Mouse (Mus musculus) monocyte, adult 2 months (primary cell): ENCODE results near the gene Olfr1392.
"Not testable (repeated sequence)": the region's sequence is repeated elsewhere in the genome, so short reads cannot be mapped to it uniquely, and the experiment has no call there.

Experiments used
- DNase-seq, 2 experiments: peaks; one replicate each; pipeline ENCODE4 v3.0.0; 2022; ENCODE audit warnings: low spot score in 2 of 2, low read depth in 1 of 2

The Olfr1392 gene

DNA sequence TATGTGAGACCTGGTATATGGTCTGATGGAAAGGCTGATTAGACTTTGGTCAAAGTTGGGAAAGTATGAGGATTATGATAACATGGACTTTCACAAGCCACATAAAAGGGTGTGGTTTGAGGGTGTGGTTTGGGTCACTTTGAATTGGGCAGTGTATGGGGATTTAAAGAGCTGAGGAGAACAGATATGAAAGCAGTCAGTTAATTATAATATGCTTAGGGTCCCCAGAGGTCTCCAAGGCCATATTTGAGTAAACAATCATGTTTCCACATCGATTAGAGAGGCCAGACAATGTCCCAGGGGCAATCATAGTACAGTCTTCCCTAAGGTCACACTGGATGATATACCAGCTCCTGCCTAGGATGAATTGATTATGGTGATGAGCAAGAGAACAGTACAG lies at the start of gene Olfr1392:
Olfr1392 (plus strand) TSS at position 301 of the 400 bp plus-strand sequence.
- not testable (repeated sequence) for DNase-seq

DNA sequence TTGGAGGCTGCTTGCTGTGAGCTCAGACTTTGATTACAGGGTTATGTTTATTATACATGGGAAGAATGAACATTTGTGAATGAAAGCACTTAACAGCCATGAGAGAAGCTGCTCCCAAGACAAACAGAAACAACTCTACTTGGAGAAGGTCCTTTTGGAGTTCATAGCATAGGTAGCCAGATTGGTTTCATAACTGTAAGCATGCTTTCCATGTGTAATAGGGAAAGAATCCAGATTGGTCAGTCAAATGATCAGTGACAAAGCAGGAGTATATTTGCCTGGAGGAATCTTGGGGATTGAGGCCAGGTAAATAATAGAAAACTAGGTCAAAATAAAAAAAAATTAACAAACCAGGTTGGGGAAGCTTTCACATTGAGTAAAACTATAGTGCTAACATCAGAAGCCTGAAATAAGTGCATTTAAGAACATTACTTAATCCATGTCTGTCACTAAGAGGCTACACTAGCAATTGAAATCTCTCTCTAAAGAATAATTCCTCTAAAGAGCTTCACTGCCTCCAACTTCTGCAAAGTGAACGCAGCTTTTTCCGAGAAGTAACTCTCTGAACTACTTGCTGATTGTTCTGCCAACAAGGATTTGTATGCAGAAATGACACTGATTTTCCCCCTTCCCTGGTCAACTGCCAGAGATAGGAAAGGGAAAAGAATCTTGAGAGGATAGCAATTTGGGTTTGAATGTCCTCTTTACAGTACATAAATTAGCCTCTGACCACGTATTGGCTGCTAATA lies 49.4 kb upstream of the Olfr1392 start:
- DNase-seq = no peak

DNA sequence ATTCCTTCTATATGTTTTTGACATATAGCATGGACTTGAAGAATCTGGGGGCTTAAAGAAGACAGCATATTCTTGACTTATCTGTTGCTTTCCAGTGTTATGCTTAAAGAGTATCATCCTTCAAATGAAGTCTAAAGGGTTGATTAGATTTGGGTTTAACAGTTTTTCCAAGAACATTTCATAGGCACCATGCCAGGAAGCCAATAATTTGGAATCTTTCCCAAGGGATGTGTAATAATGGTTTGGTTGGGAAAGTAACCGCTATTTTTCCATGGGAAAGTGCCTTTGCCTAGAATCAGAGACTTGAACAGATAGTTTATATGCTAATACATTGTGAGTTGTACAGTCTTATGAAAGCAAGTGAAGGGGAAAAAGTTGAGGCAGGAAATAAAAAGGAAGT lies 48.2 kb upstream of the Olfr1392 start:
- DNase-seq = no peak

DNA sequence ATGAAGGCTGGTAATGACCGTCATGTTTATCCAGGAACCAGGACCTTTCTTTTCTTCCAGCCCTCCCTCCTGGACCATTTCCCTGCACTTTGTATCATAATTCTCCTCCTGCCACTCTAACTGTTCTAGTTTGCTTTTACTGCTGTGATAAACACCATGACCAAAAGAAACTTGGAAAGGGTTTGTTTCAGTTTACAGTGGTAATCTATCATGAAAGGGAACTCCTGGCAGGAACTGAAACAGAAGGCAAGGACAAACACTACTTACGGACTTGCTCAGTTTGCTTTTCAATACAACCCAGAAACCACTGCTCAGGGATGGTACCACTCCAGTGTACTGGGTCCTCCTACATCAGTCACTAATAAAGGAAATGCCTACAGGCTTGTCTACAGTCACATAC lies 47.5 kb upstream of the Olfr1392 start:
- no peak for DNase-seq

DNA sequence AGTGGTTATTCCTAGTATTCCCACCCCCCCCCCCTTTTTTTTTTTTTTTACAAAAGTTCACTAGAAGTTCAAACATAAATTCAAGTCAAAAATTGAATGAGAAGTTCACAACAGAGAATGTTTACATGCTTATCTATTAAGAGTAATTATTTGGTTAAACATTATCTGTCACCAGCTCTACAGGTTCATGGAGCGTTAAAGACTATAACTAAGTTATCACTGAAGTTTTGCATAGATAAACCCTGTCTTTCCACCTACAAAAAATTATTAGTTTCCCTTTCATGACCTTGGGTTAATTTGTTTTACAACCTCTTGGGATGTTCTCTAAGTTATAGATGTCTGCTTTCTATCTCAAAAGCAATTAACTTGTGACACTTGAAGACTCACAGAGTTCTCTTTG lies 44.8 kb upstream of the Olfr1392 start:
- DNase-seq = no peak

DNA sequence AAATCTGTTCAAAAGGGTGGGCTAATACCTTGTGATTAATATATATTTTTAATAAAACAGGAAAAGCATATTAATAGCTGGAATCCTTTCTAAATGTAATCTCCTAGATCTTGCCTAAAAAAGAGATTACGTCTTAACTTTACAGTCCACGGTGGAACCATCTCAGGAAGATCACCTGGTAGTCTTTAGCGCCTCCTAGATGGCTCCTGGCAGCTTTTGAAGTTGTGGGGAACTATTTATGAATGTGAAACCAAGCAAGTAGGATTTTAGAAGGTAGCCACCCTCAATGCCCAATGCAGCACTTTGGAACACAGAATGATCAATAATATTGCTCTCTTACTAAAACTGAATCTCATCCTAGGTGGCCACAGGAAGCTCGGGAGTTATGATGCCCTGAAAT lies 44.2 kb upstream of the Olfr1392 start:
- no peak for DNase-seq

DNA sequence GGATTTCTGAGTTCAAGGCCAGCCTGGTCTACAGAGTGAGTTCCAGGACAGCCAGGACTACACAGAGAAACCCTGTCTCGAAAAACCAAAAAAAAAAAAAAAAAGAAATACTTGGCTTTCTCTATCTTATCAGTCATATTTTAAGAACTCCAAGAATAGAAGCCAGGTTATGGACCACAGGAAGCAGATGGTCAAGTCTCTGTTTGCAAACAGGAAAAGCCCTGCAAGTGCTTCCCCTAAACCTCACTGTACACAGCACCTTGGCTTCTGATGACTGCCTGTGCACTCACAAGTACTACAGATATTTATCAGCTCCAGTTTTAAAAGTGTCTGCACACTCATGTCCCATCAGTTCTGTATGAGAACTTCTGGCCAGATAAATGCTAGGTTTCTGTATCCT lies 43.6 kb upstream of the Olfr1392 start:
- DNase-seq = no peak

DNA sequence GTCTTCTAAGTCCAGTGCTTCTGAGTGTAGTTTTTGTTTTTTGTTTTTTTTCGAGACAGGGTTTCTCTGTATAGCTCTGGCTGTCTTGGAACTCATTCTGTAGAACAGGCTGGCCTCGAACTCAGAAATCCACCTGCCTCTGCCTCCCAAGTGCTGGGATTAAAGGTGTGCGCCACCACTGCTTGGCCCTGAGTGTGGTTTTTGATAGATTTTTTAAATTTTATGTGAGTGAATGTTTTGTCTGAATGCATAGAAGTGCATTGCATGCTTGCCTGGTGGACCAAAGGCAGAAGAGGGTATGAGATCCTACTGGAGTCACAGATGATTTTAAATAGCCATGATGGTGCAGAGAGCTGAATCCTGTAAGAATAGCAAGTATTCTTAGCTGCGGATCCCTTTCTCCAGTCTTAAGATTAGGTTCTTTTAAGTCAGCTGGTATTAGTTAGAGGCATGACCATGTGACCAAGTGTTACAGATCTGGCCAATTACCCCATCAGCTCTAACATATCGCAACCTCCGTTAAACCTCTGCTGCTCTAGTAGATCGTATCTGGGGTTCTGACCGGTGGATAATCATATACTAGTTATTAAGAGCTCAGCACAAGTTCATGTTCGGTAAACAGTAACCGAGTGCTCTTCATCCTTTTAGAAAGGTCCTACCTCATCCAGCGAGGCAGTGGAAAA lies 42.0 kb upstream of the Olfr1392 start:
- DNase-seq = no peak

DNA sequence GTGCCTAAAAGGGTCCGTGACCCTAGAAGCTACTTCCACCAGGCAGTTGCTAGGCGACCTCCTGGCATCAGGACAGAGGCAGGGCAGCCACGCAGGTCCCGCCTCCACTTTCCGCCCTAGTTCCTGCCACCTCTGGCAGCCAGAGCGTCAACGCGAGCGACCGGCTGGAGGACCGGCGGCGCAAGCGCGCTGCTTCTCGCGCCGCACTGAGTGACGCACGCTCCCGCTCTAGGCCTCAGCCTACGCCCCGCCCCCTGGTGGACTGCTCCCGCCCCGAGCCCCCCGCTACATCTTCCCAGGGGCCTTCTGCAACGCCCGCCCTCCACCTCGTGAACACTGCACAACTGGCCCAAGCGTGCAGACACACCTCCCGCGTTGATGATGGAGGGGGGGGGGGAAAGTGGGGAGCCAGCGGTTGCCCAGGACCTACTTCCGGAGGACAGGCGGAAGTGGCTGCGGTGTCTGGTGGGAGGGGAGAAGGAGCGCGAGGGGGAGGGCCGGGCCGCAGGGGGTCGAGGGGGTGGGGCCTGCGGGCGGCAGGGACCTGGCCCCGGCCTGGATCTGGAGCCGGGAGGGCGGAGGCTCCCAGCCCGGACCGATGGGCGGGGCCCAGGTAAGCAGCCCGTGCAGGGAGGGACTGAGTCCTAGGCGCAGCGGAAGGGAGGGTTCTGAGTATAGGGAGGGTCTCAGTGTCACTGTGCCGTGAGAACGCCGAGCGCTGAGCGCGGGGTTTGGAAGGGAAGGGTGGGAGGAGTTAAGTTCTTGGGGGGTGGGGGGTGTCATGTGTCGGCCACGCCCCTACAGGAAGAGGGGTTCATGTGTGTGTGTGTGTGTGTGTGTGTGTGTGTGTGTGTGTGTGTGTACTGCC lies 41.1 kb upstream of the Olfr1392 start, which contains the start of gene Mgat1:
Mgat1 (plus strand) TSS at position 465 of the 868 bp plus-strand sequence.
- peak; percentile 80 to 82 for DNase-seq

DNA sequence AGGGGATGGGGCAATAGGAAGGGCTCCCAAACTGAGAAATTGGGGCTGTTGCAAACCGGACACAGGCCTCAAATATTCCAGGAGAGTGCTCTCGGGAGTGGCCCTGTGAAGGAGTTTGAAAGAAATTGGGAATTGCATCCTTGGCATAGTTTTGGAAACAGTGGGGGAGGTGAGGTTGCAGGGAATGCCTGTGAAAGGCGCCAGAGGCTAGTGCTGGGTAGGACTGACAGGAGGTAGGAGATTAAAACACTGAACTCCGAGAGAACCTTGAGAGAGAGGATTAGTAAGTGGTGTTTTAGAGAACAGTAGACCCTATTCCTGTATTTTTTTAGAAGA lies 40.5 kb upstream of the Olfr1392 start:
- DNase-seq = no peak

DNA sequence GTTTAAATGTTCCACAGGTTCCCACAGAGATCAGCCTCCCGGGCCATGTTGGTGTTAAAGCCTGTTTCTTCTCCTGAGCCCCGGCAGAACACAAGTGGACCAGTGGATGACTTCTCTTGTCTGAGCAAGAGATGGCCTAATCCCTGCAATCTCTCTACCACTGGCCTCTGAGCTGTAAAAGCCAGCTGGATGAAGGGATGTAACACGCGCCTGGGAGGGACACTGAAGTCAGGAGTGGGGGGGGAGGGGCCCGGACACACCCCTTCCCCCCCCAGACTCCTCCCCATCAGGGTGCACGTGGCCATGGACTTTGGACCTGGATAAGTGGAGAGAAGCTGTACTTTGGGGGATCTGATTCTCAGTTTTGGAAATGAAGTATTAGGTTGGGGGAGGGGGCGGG lies 39.9 kb upstream of the Olfr1392 start:
- DNase-seq = no peak

DNA sequence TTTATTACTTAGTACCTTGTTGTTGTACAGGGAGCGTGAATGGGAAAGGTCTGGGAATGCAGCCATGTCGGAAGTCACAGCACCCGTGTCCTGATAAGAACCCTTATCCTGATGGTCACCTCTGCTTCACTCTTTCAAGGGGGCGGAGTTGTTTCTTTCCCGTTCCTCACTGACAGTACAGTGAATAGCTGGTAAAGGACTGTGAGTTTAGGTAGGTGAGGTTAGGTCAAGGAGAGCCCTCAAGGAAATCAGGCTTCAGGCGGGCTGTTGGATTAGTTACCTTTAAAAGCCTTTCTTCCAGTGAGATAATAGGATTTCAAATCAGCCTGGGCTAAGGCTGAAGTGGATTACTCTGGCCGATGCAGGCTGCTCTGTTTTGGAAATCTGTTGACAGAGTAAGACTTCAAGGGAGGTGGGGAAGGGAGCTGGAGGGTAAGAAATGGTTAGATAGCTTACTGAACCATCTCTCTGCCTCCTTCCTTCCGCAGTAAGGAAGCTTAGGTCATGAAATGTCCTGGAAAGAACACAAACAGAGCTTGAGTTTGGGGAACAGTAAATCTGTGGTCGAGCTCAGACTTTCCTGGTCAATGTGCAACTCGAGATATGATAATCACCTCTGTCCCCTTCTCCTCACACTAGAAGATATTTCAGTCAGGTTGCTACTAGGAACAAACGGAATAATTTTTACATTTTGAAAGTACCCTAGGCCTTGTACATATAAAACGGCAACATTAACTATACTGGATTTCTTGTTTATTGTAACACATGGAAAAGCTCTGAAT lies 39.3 kb upstream of the Olfr1392 start:
- no peak for DNase-seq

DNA sequence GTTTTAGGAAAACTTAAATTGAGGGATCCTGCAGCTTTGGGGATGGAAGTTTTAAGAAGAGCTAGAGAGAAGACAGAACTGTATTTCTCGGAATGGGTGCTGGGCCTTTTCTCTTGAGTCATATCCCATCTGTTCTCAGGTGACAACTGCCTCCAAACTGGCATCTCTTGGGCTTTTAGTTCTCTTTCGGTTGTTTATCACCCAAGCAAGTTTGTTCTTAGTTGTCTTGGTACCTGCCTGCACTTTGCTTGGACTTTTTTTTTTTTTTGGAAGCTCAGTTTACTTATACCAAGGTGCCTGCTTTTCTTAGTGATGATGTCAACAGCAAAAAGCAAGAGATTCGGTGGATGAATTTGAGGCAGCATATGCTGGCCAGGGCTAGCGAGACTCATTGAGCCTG lies 38.6 kb upstream of the Olfr1392 start:
- DNase-seq = no peak

DNA sequence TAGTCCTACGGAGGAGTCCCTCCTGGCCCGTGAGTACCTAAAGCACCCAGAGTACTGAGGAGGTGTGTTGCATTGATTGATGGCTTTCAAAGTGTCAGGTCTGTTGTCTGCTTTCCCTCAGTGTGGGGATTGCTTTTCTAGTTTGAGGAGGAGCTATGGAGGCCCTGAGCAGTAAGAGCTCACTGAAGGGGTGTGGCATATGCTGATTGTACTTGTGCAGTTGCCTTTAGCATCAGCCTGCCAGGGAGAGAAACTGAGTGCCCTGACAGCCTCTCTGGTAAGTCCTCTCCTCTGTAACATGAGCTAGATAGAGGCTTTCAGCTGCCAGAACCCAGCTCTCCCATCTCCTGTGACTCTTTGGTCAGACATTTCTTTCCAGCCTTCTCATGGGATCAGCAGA lies 37.8 kb upstream of the Olfr1392 start:
- DNase-seq = no peak

DNA sequence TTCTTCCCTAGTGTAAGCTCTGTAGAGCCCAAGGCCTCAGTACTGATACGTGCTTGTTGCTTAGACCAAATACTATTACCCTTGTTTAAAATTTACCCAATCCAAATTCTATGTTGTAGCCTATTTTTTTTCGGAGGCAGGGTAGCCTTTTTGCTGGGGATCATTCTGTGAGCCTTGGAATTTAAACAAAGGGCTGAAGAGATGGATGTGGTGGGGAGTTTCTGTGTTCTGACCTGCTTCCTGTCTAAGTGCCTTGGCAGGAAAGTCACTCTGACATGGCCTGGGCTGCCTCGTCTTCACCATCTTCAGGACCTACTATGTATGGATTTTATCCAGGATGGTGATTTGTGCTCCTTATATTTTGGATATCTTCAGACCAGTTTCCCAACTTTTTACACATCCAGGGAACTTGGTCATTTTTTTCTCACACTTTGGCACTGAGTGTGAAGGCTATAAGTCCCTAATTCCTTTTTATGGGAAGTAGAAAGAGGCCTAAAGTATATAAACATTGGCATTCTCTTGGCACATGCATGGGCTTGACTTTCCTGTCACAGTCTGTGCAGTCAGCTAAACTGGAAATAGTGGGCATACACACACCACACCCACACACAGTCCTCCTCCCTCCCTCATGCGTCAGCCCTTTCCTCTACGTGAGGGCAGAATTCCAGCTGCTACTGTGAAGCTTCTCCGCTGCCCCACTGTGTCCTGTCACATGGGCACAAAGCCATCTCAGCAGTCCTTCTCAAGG lies 36.7 kb upstream of the Olfr1392 start:
- no peak for DNase-seq

DNA sequence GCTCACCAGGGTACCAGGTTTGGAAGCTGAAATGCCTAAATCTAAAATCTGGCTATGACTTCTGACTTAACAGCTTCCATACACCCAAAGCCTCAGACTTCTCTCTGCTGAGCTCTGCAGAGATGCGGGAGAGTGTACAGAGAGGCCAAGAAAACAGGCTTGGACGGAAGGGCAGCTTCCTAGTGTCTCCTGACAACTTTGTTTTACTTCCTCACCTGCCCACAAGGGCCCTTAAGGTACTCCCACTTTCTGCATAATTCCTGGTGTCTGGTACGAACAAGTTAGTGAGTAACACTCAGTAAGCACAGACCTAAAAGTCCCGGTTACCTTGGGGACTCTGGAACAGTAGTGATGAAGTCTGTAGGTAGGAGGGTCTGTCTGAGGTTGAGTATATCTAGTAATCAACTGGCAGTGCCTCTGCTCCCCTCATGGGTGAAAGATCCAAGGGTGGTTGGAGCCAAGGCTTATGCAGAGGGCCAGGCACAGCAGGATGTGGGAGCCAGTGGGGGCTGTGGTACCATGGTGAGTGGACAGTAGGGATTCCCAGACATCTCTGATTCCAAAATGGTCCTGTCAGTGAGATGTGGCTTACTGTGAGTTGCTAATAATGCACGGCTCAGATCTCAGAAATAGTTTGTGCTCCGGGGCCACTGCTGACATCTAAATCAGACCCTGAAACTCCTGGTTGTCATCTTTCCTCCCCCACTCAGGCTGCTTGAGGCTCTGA lies 35.9 kb upstream of the Olfr1392 start:
- DNase-seq = no peak

DNA sequence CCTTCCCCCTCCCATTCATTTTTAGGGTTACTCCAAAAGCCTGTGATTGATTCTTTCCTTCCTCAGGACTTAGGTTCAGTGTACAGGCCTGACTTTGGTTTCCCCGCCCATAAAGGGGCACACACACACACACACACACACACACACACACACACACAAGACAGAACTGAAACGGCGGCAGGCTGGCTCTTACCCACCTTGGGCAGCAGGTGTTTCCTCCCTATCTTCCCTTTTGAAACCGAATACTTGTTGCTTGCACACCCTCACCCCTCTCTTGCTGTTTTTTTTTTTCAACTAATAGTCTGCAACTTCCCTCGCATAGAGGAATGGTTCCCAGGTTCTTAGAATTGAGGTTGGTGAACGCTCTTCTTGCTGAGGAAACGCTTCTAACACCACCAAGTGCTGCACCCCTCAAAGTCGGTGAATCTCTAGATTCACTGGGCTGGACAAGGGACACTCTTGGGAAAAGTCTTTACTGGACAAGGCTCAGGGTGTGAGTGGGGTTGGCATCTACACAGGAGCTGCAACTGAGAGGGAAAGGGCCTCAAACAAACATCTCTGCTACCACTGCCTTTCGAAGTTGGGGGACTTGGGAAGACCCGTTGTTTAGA lies 35.2 kb upstream of the Olfr1392 start:
- DNase-seq = no peak

DNA sequence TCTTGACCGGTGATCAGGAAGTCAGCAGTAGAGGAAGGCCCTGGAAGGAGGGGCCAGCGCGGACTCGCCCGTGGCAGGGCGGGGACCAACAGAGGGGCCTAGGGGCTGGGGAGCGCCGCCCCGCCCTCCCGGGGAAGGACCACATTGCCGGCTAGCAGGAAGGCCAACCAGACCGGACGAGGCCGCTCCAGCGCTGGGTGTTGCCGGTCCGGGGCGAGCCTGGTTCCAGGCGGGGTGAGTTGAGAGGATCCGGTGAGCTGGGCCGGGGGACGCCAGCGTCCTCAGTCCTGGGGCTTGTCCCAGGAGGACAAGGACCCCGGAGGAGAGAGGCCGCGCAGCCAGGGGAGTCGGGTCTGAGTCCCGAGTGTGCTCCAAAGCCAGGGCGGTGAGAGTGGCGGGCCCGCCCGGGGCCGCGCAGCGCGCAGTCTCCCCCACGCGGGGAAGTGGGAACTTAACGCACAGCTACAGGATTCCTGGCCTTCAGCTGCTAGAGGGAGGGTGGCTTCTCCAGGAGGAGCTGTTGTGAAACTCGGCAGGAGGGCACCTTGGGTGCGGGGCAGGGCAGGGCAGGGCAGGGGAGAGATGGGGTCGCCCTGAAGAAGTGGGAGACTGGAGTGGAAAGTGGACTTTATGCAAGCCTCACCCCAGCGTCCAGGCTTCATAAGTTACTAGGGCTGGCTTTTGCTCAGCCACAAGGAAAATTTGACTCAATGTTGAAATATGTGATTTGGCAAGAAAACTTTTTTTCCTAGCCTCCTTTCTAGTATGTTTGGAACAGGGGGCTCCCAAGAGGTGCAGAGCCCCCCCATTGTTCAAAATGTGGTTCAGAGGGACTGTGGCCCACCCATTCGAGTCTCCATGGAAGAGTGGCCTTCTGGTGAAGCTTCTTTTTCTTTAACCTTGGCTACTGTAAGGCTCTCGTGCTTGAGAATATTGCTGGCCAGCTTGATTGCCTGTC lies 34.4 kb upstream of the Olfr1392 start:
- DNase-seq = peak; percentile 64 to 75
